Mouse (Mus musculus): ENCODE data around the gene Myoz1. TPM values are rescaled to one million over a fixed set of nuclear protein-coding genes. Genes with fewer than 3 reads are reported as not detected.

Myoz1 gene
- not detected for total RNA-seq (2023)

DNA sequence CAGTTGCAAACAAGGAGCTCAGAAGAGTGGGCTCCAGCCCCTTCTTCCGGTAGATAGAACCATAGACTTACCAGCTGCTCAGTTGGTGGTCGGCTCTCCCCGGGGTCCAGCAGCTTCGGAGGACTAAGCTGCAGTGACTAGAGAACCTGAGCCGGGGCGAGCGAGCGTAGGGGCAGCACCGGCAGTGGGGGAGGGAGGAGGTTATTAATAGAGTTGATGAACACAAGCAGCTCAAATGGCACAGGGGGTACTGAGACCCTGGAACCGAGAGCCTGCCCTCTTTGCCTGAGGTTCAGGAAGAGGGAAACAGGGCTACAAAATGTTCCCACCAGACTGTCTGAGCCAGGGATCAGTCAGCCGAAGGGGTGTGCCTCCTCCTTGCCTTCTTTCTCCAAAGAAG is at the start of gene Myoz1:
Gene Myoz1 (minus strand): TSS at position 180 of the 400 bp plus-strand sequence.

DNA sequence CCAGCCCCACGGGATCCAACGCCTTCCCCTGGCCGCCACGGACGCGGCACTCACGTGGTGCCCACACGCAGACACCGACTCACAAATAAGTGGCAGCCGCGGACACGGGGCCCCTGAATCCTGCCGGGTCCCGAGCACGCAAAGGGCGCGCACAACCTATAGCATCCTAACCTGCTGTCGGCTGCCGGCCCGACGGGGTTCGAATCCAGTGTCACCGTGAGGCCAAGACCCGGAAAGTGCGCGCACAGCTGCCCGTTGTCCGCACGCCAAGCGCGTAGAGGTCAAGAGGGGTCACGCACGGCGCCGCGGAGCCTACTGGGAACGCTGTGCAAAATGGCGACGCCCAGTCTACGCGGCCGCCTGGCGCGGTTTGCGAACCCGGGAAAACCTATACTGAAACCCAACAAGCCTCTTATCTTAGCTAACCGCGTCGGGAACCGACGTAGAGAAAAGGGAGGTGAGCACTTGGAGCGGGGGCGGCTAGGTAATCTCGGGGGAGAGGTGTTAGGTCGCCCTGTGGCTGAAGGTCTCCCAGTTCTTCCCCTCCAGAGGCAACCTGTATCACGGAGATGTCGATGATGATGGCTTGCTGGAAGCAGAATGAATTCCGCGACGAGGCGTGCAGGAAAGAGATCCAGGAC is 46.5 kb upstream of the Myoz1 start, which contains the start of gene Chchd1:
Gene Chchd1 (plus strand): TSS at position 266 of the 641 bp plus-strand sequence.

DNA sequence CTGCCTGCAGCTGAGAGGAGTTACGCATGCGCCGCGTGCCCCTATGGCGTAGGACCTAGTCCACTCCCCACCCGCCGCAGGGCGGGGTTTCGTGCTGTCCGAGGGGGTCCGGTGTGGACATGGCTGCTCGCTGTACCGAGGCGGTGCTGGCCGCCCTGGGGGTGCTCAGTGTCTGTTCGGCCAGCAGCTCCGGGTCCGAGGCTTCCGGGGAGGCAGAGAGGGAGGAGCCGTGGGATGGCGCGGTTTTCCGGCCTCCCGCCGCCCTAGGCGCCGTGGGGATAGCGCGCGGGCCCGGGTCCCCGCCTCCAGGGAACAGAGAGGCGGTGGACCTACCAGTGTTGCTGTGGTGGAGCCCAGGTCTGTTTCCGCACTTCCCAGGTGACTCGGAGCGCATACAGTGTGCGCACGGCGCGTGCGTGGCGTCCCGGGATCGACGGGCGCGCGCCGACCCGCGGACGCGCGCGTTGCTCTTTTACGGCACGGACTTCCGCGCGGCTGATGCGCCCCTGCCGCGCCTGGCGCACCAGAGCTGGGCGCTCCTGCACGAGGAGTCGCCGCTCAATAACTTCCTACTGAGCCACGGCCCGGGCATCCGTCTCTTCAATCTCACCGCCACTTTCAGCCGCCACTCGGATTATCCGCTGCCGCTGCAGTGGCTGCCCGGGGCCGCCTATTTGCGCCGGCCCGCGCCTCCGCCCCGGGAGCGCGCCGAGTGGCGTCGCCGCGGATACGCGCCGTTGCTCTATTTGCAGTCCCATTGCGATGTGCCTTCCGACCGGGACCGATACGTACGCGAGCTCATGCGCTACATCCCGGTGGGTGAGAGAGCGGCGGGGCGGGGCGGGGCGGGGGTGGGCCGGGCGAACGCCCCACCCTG is 38.8 kb upstream of the Myoz1 start, which contains the start of gene Fut11:
Gene Fut11 (plus strand): TSS at position 85 of the 877 bp plus-strand sequence.

DNA sequence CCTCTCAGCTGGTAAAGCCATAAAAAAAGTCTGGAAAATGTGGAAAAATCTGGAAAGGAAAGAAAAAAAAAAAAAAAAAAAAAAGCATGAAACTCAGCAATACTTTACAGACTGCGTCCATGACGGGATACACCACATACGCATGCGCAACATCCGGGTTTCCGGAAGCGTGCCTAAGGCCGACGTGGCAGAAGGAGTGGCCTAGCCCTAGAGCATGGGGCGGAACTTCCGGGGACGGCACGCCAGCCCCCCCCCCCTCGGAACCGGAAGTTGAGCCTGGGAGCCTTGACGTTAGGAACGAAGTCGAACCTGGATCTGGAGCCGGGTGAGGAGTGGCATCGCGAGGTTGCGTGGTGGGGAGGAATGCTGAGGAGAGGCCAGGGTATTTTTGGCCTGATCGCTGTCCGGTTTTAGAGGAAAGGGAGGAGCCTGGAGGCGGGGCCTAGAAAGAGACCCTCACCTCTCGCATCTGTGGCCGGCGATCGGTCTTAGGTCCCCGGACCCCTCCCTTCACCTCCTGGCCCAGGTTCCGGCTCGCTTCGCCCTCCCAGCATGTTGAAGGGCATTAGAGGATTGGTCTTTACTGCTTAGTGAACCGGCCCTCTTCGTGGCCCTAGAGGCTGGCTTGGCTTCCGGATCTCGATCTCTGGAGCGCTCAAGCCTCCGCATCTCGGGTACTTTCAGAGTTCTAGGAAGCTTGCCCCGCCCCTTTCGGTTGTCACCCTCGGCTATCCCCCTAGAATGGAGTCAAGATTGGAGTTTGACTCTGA is 17.9 kb upstream of the Myoz1 start, which contains the start of gene Sec24c:
Gene Sec24c (plus strand): TSS at position 245 of the 770 bp plus-strand sequence.

DNA sequence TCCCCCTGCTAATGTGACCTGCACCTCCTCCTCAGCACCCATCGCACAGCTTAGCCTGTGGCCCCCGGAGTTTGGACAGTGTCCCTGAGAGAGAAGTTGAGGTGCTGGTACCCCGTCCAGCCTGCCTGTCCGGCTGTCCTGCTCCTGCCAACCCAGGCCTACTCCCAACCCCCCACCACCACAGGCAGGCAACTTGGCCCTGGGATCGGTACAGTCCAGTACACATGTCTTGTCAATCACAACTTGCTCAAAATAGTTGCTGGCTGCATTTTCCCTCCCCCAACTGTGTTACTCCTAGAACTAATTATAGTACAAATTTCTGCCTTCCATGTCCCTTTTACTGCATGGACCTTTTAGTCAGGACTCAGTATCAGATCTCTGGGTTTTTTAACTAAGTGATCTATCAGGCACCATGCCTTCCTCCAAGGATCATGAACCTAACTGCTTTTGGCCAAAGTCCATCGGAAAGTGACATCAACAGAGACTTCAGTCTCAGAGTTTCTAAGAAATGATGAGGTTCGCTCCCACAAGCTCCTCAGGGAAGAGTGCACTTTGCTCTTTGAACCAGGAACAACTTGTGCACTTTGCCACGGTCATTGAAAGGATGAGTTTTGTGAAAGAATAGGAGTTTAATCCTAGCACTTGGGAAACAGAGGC is 11.9 kb upstream of the Myoz1 start, which contains the start of gene Synpo2l:
Gene Synpo2l (minus strand): TSS at position 201 of the 657 bp plus-strand sequence.

DNA sequence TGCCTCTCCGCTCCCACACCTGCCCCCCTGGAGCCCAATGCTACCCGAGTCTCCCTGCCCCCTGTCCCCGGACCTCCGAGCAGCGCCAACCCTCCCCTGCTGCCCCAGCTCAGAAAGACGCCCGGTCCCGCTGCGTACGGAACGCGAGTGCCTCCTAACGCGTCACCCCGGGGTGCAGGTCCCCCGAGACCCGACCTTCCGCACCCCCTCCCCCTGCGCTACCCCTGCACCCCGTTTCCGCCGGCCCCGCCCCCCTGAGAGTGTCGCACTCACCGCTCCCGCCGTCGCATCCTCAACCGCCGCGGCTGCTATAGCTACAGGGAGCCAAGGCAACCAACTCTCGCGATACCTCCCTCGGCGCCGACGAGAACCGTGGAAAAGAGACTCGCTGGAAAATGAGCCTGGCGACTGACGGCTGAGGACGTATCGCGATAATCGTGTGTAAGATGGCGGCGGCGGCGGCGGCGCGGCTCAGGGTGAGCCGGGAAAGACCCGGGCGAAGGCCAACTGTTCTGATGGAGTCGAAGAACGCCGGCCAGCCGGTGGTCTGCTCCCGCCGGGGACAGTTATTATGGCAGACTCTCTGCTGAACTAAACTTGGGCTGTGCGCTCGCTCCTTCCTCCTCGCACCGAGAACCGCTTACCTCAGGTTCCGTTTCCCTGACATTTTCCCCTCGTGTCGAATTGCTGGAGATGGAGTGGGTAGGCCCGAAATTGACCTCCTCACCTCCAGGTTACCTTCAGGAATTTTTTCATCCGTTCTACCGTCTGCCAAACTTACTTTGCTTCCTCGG is 15.5 kb downstream of the Myoz1 start, which contains the start of gene Usp54:
Gene Usp54 (minus strand): TSS at position 420 of the 794 bp plus-strand sequence.

Other genes with a start within 250 kb of the Myoz1 start
- gene Cfap70, start 204.3 kb downstream of the Myoz1 start, total RNA-seq (2023): not detected
- gene Anxa7, start 176.4 kb downstream of the Myoz1 start, total RNA-seq (2023): 10 to 100 TPM; 60.9 to 75.6 TPM
- gene Mss51, start 159.6 kb downstream of the Myoz1 start, total RNA-seq (2023): 1 to 10 TPM; 1.2 to 1.3 TPM
- 10 to 100 TPM; 54.9 to 56.5 TPM for gene Ppp3cb, start 110.0 kb downstream of the Myoz1 start, total RNA-seq (2023)
- gene Usp54, start 15.5 kb downstream of the Myoz1 start, total RNA-seq (2023): 1 to 10 TPM; 2.8 to 3.1 TPM
- gene Synpo2l, start 11.8 kb upstream of the Myoz1 start, total RNA-seq (2023): not detected
- 100 to 1,000 TPM; 192 to 197 TPM for gene Sec24c, start 17.8 kb upstream of the Myoz1 start, total RNA-seq (2023)
- gene Fut11, start 38.4 kb upstream of the Myoz1 start, total RNA-seq (2023): 1 to 10 TPM; 9.9 TPM
- 10 to 100 TPM; 30.4 to 31.4 TPM for gene Chchd1, start 46.5 kb upstream of the Myoz1 start, total RNA-seq (2023)
- gene Zswim8, start 51.0 kb upstream of the Myoz1 start, total RNA-seq (2023): 100 to 1,000 TPM; 138 to 141 TPM
- gene Ndst2, start 78.0 kb upstream of the Myoz1 start, total RNA-seq (2023): 10 to 100 TPM; 53.9 to 61.4 TPM
- 10 to 100 TPM; 23.7 to 24.2 TPM for gene Camk2g, start 137.5 kb upstream of the Myoz1 start, total RNA-seq (2023)
- 1 to 10 TPM; 8.4 to 9.1 TPM for gene Plau, start 180.1 kb upstream of the Myoz1 start, total RNA-seq (2023)